Mouse (Mus musculus): ENCODE data around the gene Tprgl. TPM values are rescaled to one million over a fixed set of nuclear protein-coding genes. Genes with fewer than 3 reads are reported as not detected.

Tprgl gene
- total and polyA plus RNA-seq, 3 experiments: 47.5 to 67.8 (median 64.5) TPM

- Histone ChIP-seq H3K4me1 (ENCODE audit: control insufficient read depth in 1 of 2, insufficient read depth in 2 of 2) (no peaks in the 10 kb centered on the region), H3K4me3 (replicated peaks in 1 of 3; ENCODE audit: low read depth in 2 of 3, low read length in 2 of 3, poor library complexity in 1 of 3) (no peak within 1 kb of the TSS), H3K27ac (ENCODE audit: insufficient read depth, low read depth) (no peak within 1 kb of the TSS), H3K9ac (ENCODE audit: insufficient read depth, low read depth) (no peak within 1 kb of the TSS), H3K79me2 (replicated peaks; ENCODE audit: control insufficient read depth, extremely low read depth, insufficient read depth, poor library complexity, severe bottlenecking) (no peaks in the 10 kb centered on the region), H3K4me2 (ENCODE audit: insufficient read depth, low read depth, poor library complexity, severe bottlenecking) (no peak within 1 kb of the TSS), H3K27me3 (replicated peaks) (peaks cover 78% of the 10 kb centered on the region), H3K36me3 (replicated peaks in 1 of 2; ENCODE audit: control insufficient read depth in 1 of 2, insufficient read depth in 1 of 2, low read length in 1 of 2) (no peaks in the 10 kb centered on the region), H3K9me3 (replicated peaks; ENCODE audit: low read length) (peaks cover 8% of the 10 kb centered on the region)
- in situ Hi-C loops (cut with MboI; ENCODE audit: low pct_ligation_motif_present, low pct_unique_long_range_greater_than_20kb, low sequenced_read_pairs) (no loop called here), dilution Hi-C loops (cut with MboI; ENCODE audit: extremely low pct_ligation_motif_present, extremely low pct_unique_long_range_greater_than_20kb, low sequenced_read_pairs) (no loop called here)
- DNase-seq (ENCODE audit: extremely low read depth): no peak
- TF ChIP-seq E2F4 (IDR thresholded peaks at IDR 0.05; ENCODE audit: insufficient replicate concordance, low read depth, low read length) (no peak), POLR2A (IDR thresholded peaks at IDR 0.05; ENCODE audit: low read depth, low read length) (no peak), MAFK (IDR thresholded peaks at IDR 0.05; ENCODE audit: insufficient replicate concordance, low read length) (no peak), SIN3A (IDR thresholded peaks at IDR 0.05; ENCODE audit: low read length) (no peak), IRF4 (IDR thresholded peaks at IDR 0.05; ENCODE audit: low read depth, low read length) (no peak), ZNF384 (IDR thresholded peaks at IDR 0.05; ENCODE audit: low read depth, low read length) (no peak), PAX5 (IDR thresholded peaks at IDR 0.05; ENCODE audit: low read length) (no peak), RCOR1 (conservative IDR thresholded peaks at IDR 0.05; ENCODE audit: low read depth, low read length) (no peak), CHD2 (IDR thresholded peaks at IDR 0.05; ENCODE audit: low read length) (no peak), TBP (conservative IDR thresholded peaks at IDR 0.05; ENCODE audit: low read depth, low read length) (no peak), EP300 (IDR thresholded peaks at IDR 0.05; ENCODE audit: low read length) (no peak), NRF1 (IDR thresholded peaks at IDR 0.05; ENCODE audit: low read depth, low read length) (no peak), HCFC1 (IDR thresholded peaks at IDR 0.05; ENCODE audit: low read depth, low read length) (no peak), ELF1 (IDR thresholded peaks at IDR 0.05; ENCODE audit: low read depth, low read length) (no peak), JUND (conservative IDR thresholded peaks at IDR 0.05; ENCODE audit: low read depth, low read length) (no peak), KAT2A (IDR thresholded peaks at IDR 0.05; ENCODE audit: insufficient replicate concordance, low read length) (no peak), ZKSCAN1 (IDR thresholded peaks at IDR 0.05; ENCODE audit: borderline replicate concordance, low read depth, low read length) (no peak), POLR2AphosphoS2 (IDR thresholded peaks at IDR 0.05; ENCODE audit: low read depth, low read length) (no peak)
These were observed 10.2 kb upstream of the Tprgl start, which contains the start of gene Megf6 for GRCm38 (mm10) chr4:154170506-154171150. TSS of gene Megf6 (plus strand) at chr4:154170730.

DNA sequence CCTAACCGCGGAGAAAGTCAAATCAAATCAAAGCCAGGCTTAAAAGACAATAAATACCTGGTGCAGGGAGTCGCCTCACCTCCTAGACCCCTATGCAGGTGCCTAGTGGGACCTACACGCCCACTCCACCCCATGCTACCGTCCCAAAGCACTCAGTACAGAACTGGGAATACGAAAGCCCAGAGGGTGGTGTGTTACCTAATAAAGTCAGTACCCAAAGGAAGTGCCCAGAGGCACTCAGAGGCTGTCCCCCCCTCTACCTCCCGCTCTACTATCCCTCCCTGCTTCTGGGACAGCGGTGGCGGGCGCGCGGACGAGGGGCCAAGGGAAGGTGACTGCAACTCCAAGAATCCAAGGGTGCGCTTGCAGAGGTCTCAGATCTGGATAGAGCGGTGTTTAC lies 9.6 kb upstream of the Tprgl start:
- dilution Hi-C loops (cut with MboI; ENCODE audit: extremely low pct_ligation_motif_present, extremely low pct_unique_long_range_greater_than_20kb, low sequenced_read_pairs) (no loop called here), in situ Hi-C loops (cut with MboI; ENCODE audit: low pct_ligation_motif_present, low pct_unique_long_range_greater_than_20kb, low sequenced_read_pairs) (no loop called here)
- no peak overlapping the region for H3K9ac ChIP-seq (ENCODE audit: insufficient read depth, low read depth)
- peaks cover 77% of the 10 kb centered on the region for H3K27me3 ChIP-seq (replicated peaks)
- no peaks in the 10 kb centered on the region for H3K79me2 ChIP-seq (replicated peaks; ENCODE audit: control insufficient read depth, extremely low read depth, insufficient read depth, poor library complexity, severe bottlenecking)
- no peak overlapping the region for H3K27ac ChIP-seq (ENCODE audit: insufficient read depth, low read depth)
- peaks cover 8% of the 10 kb centered on the region for H3K9me3 ChIP-seq (replicated peaks; ENCODE audit: low read length)
- no peaks in the 10 kb centered on the region for H3K36me3 ChIP-seq (replicated peaks in 1 of 2; ENCODE audit: control insufficient read depth in 1 of 2, insufficient read depth in 1 of 2, low read length in 1 of 2)
- H3K4me3 ChIP-seq (replicated peaks in 1 of 3; ENCODE audit: low read depth in 2 of 3, low read length in 2 of 3, poor library complexity in 1 of 3): no peak overlapping the region
- DNase-seq (ENCODE audit: extremely low read depth): no peak
- H3K4me1 ChIP-seq (ENCODE audit: control insufficient read depth in 1 of 2, insufficient read depth in 2 of 2): no peaks in the 10 kb centered on the region
- no peak for TF ChIP-seq GABPA (IDR thresholded peaks at IDR 0.05; ENCODE audit: insufficient replicate concordance, low read depth, low read length)
- TF ChIP-seq ZNF384 (IDR thresholded peaks at IDR 0.05; ENCODE audit: low read depth, low read length): no peak
- no peak for TF ChIP-seq JUND (conservative IDR thresholded peaks at IDR 0.05; ENCODE audit: low read depth, low read length)
- no peak for TF ChIP-seq UBTF (IDR thresholded peaks at IDR 0.05; ENCODE audit: low read depth, low read length)
- TF ChIP-seq EP300 (IDR thresholded peaks at IDR 0.05; ENCODE audit: low read length): no peak
- no peak for TF ChIP-seq MXI1 (IDR thresholded peaks at IDR 0.05; ENCODE audit: low read depth, low read length)
- TF ChIP-seq CTCF (conservative IDR thresholded peaks at IDR 0.05 in 1 of 2, IDR thresholded peaks at IDR 0.05 in 1 of 2; ENCODE audit: low read depth in 2 of 2, low read length in 2 of 2): no peak
- TF ChIP-seq NRF1 (IDR thresholded peaks at IDR 0.05; ENCODE audit: low read depth, low read length): no peak
- no peak for TF ChIP-seq RCOR1 (conservative IDR thresholded peaks at IDR 0.05; ENCODE audit: low read depth, low read length)
- no peak for TF ChIP-seq RAD21 (IDR thresholded peaks at IDR 0.05; ENCODE audit: low read depth, low read length)
- no peak for TF ChIP-seq IRF4 (IDR thresholded peaks at IDR 0.05; ENCODE audit: low read depth, low read length)
- no peak overlapping the region for H3K4me2 ChIP-seq (ENCODE audit: insufficient read depth, low read depth, poor library complexity, severe bottlenecking)
